Mouse (Mus musculus) midbrain, postnatal 0 days (tissue): ENCODE results near the gene Suclg2. TPM values are rescaled to one million over a fixed set of nuclear protein-coding genes. Genes with fewer than 3 reads are reported as not detected.
A peak's percentile ranks its signal among the peaks of the same experiment; 100 is the strongest.

ENCODE experiments used
- ATAC-seq: fragments of 200-750 bp; cut with Nextera tagmentation; 2 replicates; pipeline ENCODE4 v1.8.0; 2017; ENCODE audit warnings: moderate number of reproducible peaks, mild to moderate bottlenecking, moderate TSS enrichment, moderate library complexity; ENCODE audit not compliant: low FRiP score
- DNase-seq: peaks from one replicate; pipeline ENCODE4 v3.0.0-alpha.2; 2015; ENCODE audit warnings: low spot score
- H3K27ac ChIP-seq: fragments of 300-500 bp; sonication (generic); 2 replicates; pipeline ENCODE4 v1.5.1; 2014; ENCODE audit warnings: low read depth, mild to moderate bottlenecking, low read length, mixed read lengths
- H3K27me3 ChIP-seq: fragments of 300-500 bp; sonication (generic); 2 replicates; pipeline ENCODE4 v1.6.1; 2014; ENCODE audit warnings: low read length, control low read depth, mixed read lengths; ENCODE audit not compliant: insufficient read depth
- H3K36me3 ChIP-seq: fragments of 300-500 bp; sonication (generic); 2 replicates; pipeline ENCODE4 v1.6.1; 2014; ENCODE audit warnings: low read length, control low read depth, mixed read lengths; ENCODE audit not compliant: insufficient read depth
- H3K4me1 ChIP-seq: fragments of 300-500 bp; sonication (generic); 2 replicates; pipeline ENCODE4 v1.6.1; 2014; ENCODE audit warnings: mild to moderate bottlenecking, control low read depth, antibody characterized with exemption, low read length, mixed read lengths; ENCODE audit not compliant: insufficient read depth
- H3K4me2 ChIP-seq: fragments of 300-500 bp; sonication (generic); 2 replicates; pipeline ENCODE4 v1.6.1; 2014; ENCODE audit warnings: low read depth, mild to moderate bottlenecking, low read length, mixed read lengths; ENCODE audit not compliant: poor library complexity, severe bottlenecking
- H3K4me3 ChIP-seq: fragments of 300-500 bp; sonication (generic); 2 replicates; pipeline ENCODE4 v1.5.1; 2014; ENCODE audit warnings: low read depth, mild to moderate bottlenecking, low read length, moderate library complexity
- H3K9ac ChIP-seq: fragments of 300-500 bp; sonication (generic); replicated peaks from 2 replicates; pipeline ENCODE4 v1.6.1; 2014; ENCODE audit warnings: mild to moderate bottlenecking, low read length, moderate library complexity, mixed read lengths; ENCODE audit not compliant: poor library complexity, severe bottlenecking
- H3K9me3 ChIP-seq: fragments of 300-500 bp; sonication (generic); 2 replicates; pipeline ENCODE4 v1.6.1; 2016; ENCODE audit warnings: low read length, control low read depth
- CTCF ChIP-seq: IDR thresholded peaks from 2 replicates; pipeline ENCODE4 v1.5.1; 2016; ENCODE audit warnings: antibody characterized with exemption, mild to moderate bottlenecking
- WGBS: fragments of 180-500 bp; shearing (Covaris S2); extraction: QIAGEN DNeasy Blood & Tissue Kit; methylation state at CpG from one replicate; pipeline ENCODE4 v1.1.7; 2014; 5-methylcytosine and 5-hydroxymethylcytosine counted together
- polyA plus RNA-seq: library from polyadenylated mRNA; unstranded; fragments of >200 nt; fragmentation: Nextera tagmentation; extraction: Ambion mirVana; gene quantifications from 2 replicates; pipeline ENCODE4 v1.2.1, GENCODE M21; 2015
- total RNA-seq: library from RNA; depleted of rRNA; stranded (reverse); fragments of >200 nt; gene quantifications from 2 replicates; pipeline ENCODE4 v1.2.3, GENCODE M21; 2014

Gene Suclg2
- total and polyA plus RNA-seq, 2 experiments from 2014 or later, result 14.4 to 15.7 TPM

DNA sequence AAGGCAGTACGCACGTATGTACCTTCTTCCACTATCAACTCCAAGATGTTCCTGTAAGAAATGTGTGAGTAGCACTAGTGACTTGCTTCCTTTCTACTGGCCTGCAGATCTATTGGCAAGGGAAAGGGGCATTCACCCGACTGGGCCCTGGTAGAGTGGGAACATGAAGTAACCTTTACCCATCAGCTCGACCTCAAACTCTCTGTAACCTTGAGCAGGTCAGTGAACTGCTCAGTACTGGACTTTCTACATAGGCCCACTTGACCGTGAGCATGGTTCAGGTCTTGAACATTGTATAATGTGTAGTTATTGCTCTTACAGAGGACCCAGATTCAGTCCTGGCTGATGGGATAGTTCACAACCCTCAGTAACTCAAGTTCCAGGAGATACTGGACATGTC, 2.1 kb downstream of the Suclg2 start:
- WGBS, result 93% methylated on average over 5 of the region's 5 CpGs
- H3K9me3 ChIP-seq, result no peaks in the 10 kb centered on the region
- H3K4me3 ChIP-seq, result no peak overlapping the region
- H3K4me1 ChIP-seq, result 0 out of 2 replicates have a peak, but pooled peaks cover 3% of the 10 kb centered on the region
- no peak overlapping the region for H3K4me2 ChIP-seq
- H3K9ac ChIP-seq, result no peak overlapping the region
- H3K36me3 ChIP-seq, result no peaks in the 10 kb centered on the region
- no peak for TF ChIP-seq CTCF
- no peaks in the 10 kb centered on the region for H3K27me3 ChIP-seq
- ATAC-seq (no peak), DNase-seq (no peak)
- no peak overlapping the region for H3K27ac ChIP-seq

DNA sequence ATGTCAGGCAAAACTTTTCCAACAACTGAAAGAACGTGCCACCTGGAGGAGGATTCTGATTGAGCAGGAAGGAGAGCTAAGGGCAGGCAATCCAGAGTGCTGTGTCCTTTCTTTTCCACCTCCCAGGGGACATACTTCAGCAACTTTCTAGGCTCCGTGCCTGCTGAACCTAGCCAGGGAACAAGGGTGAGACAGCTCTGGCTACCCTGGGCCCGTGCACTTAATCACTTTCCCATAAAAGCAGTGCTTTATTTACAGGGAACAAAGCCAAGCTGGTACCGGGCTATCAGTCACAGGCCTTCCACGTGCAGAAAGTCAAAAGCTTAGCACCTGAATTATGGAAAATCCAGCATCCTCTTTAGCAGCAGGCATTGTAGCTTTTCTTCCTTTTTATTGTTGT, 5.4 kb downstream of the Suclg2 start:
- TF ChIP-seq CTCF, result peak; percentile 17; the same call in 1 of the 2 replicates
- Histone ChIP-seq H3K4me3 (no peak overlapping the region), H3K36me3 (no peaks in the 10 kb centered on the region), H3K27me3 (no peaks in the 10 kb centered on the region), H3K4me1 (0 out of 2 replicates have a peak, but pooled peaks cover 3% of the 10 kb centered on the region), H3K27ac (no peak overlapping the region), H3K4me2 (no peak overlapping the region), H3K9me3 (no peaks in the 10 kb centered on the region), H3K9ac (no peak overlapping the region)
- 17% methylated on average over 5 of the region's 5 CpGs for WGBS
- DNase-seq (no peak), ATAC-seq (no peak)

DNA sequence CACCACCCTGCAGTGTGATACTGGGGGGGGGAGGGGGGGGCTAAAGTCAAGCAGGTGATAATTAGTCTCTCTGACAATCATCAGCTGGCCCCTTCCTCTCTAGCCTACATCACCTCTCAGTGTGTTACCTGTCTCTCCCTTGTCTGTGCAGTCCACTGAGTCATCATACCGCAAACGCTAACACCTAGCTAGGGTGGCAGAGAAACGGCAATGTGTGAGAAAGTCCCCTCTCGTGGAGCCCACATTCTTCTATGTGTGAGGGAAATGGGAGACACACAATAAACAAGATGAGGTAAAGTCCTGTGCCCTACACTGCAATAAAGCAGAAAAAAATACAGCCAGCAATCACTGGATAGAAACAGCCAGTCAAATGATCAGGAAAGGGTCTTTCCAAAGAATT, 6.5 kb downstream of the Suclg2 start:
- DNase-seq (no peak), ATAC-seq (no peak)
- Histone ChIP-seq H3K36me3 (no peaks in the 10 kb centered on the region), H3K9me3 (no peaks in the 10 kb centered on the region), H3K27ac (no peak overlapping the region), H3K9ac (no peak overlapping the region), H3K4me1 (0 out of 2 replicates have a peak, but pooled peaks cover 3% of the 10 kb centered on the region), H3K4me3 (no peak overlapping the region), H3K27me3 (no peaks in the 10 kb centered on the region), H3K4me2 (no peak overlapping the region)
- WGBS, result 93% methylated on average over 4 of the region's 4 CpGs
- no peak for TF ChIP-seq CTCF

DNA sequence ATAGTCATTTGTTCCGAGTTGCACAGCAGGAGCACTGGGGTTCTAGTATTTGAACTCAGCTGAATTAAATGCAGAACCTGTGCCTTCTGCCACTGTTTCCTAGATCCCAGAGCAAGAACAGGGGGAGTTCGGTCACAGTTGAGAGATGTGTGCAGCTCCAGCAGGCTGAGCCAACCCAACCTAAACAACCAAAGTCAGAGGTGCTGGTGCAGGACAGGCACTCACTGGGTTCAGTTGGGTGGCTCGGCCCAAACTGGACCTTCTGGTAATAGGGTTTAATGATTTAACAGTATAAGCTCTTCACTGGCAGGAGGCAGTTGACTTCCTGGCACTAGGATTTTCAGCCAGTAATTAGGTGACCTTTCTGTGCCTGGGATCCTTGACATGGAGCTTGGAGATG, 6.9 kb downstream of the Suclg2 start:
- Histone ChIP-seq H3K9ac (no peak overlapping the region), H3K27ac (no peak overlapping the region), H3K4me3 (no peak overlapping the region), H3K36me3 (no peaks in the 10 kb centered on the region), H3K4me2 (no peak overlapping the region), H3K4me1 (0 out of 2 replicates have a peak, but pooled peaks cover 3% of the 10 kb centered on the region), H3K9me3 (no peaks in the 10 kb centered on the region), H3K27me3 (no peaks in the 10 kb centered on the region)
- DNase-seq, result no peak
- WGBS, result 80% methylated on average over 3 of the region's 3 CpGs
- no peak for ATAC-seq
- TF ChIP-seq CTCF, result no peak

DNA sequence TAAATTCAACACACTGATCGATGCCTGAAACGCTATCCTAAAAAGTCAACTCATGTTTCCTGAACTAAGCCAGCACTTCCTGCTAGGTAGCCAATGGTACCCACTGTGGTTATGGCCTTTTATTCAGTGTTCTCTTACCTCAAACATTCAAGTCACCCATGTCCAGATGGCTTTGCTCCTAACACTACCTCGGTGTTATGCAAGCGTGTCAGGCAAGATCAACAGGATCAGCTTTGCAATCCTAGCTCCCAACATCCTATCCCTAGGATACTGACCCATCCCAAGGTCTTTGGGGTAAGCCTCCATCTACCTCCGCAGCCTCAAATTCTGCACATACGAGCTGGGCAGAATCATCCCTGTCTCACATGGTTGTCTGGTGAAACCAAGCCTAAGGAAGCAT, 7.7 kb downstream of the Suclg2 start:
- Histone ChIP-seq H3K9ac (no peak overlapping the region), H3K9me3 (no peaks in the 10 kb centered on the region), H3K27me3 (no peaks in the 10 kb centered on the region), H3K36me3 (no peaks in the 10 kb centered on the region), H3K27ac (no peak overlapping the region), H3K4me2 (no peak overlapping the region), H3K4me3 (no peak overlapping the region), H3K4me1 (0 out of 2 replicates have a peak, but pooled peaks cover 3% of the 10 kb centered on the region)
- 93% methylated on average over 6 of the region's 6 CpGs for WGBS
- DNase-seq (no peak), ATAC-seq (no peak)
- TF ChIP-seq CTCF, result no peak

DNA sequence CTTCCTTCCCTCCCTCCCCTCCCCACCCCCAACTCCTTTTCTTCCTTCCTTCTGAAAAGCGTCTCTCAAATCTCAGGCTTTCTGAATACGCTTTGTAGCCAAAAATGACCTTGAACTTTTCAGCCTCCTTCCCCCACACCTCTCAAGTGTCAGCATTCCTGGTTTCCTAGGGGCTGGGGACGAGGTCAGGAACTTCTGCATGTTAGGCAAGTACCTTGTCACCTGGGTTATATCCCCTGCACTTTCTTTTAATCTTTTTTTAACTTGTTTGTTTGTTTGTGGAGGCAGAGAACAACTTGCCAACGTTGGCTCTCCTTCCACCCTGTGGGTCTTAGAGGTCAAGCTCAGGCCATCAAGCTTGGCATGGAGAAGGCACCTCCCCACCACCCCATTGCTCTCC, 9.1 kb downstream of the Suclg2 start:
- ATAC-seq, result no peak
- Histone ChIP-seq H3K9me3 (no peaks in the 10 kb centered on the region), H3K9ac (no peak overlapping the region), H3K36me3 (no peaks in the 10 kb centered on the region), H3K4me3 (no peak overlapping the region), H3K4me2 (no peak overlapping the region), H3K27ac (no peak overlapping the region), H3K4me1 (0 out of 2 replicates have a peak, but pooled peaks cover 3% of the 10 kb centered on the region), H3K27me3 (no peaks in the 10 kb centered on the region)
- no peak for TF ChIP-seq CTCF
- 59% methylated on average over 4 of the region's 4 CpGs for WGBS
- no peak for DNase-seq
